Mouse (Mus musculus) liver, embryonic 11.5 days (tissue): ENCODE results near the gene Nr1i3. TPM values are rescaled to one million over a fixed set of nuclear protein-coding genes. Genes with fewer than 3 reads are reported as not detected.

Experiments
- ATAC-seq: fragments of 200-750 bp; cut with Nextera tagmentation; replicated peaks from 2 replicates; pipeline ENCODE4 v1.8.0; 2017; ENCODE audit warnings: moderate number of reproducible peaks, mild to moderate bottlenecking, moderate TSS enrichment, moderate library complexity; ENCODE audit not compliant: low FRiP score
- DNase-seq: peaks from one replicate; pipeline ENCODE4 v3.0.0-alpha.2; 2017; ENCODE audit warnings: low spot score
- H3K27ac ChIP-seq: fragments of 300-500 bp; sonication (generic); 2 replicates; pipeline ENCODE4 v1.5.1; 2014; ENCODE audit warnings: mild to moderate bottlenecking, low read depth, low read length, control low read depth
- H3K27me3 ChIP-seq: fragments of 300-500 bp; sonication (generic); replicated peaks from 2 replicates; pipeline ENCODE4 v1.6.1; 2014; ENCODE audit warnings: low read length, mixed read lengths; ENCODE audit not compliant: control insufficient read depth, insufficient read depth
- H3K36me3 ChIP-seq: fragments of 300-500 bp; sonication (generic); 2 replicates; pipeline ENCODE4 v1.6.1; 2014; ENCODE audit warnings: mild to moderate bottlenecking, low read length, moderate library complexity, mixed read lengths; ENCODE audit not compliant: control insufficient read depth, insufficient read depth
- H3K4me1 ChIP-seq: fragments of 300-500 bp; sonication (generic); replicated peaks from 2 replicates; pipeline ENCODE4 v1.6.1; 2014; ENCODE audit warnings: low read length, mixed read lengths; ENCODE audit not compliant: control insufficient read depth, insufficient read depth
- H3K4me2 ChIP-seq: fragments of 300-500 bp; sonication (generic); 2 replicates; pipeline ENCODE4 v1.6.1; 2014; ENCODE audit warnings: mild to moderate bottlenecking, control low read depth, moderate library complexity
- H3K4me3 ChIP-seq: fragments of 300-500 bp; sonication (generic); 2 replicates; pipeline ENCODE4 v1.5.1; 2014; ENCODE audit warnings: low read depth, low read length, control low read depth
- H3K9ac ChIP-seq: fragments of 300-500 bp; sonication (generic); 2 replicates; pipeline ENCODE4 v1.6.1; 2014; ENCODE audit warnings: low read depth, low read length, control low read depth
- H3K9me3 ChIP-seq: fragments of 300-500 bp; sonication (generic); 2 replicates; pipeline ENCODE4 v1.6.1; 2016; ENCODE audit warnings: low read length, inconsistent platforms, mixed read lengths; ENCODE audit not compliant: control insufficient read depth
- WGBS: fragments of 180-500 bp; shearing (Covaris S2); extraction: QIAGEN DNeasy Blood & Tissue Kit; methylation state at CpG from one replicate; pipeline ENCODE4 v1.1.7; 2014; 5-methylcytosine and 5-hydroxymethylcytosine counted together
- polyA plus RNA-seq: library from polyadenylated mRNA; unstranded; fragments of >200 nt; fragmentation: Nextera tagmentation; extraction: Ambion mirVana; gene quantifications from 2 replicates; pipeline ENCODE4 v1.2.1, GENCODE M21; 2014

Gene Nr1i3
- polyA plus RNA-seq, 1 experiment from 2014 or later = 0.16 TPM

GRCm38 (mm10) chr1:171269848-171270572, 56.2 kb downstream of the Nr1i3 start, which contains the start of gene B4galt3:
Gene B4galt3, plus strand, starts transcription at chr1:171270328.
- H3K4me1 ChIP-seq = peaks cover 15% of the 10 kb centered on the region

More at GRCm38 (mm10) chr1:171269848-171270572, 56.2 kb downstream of the Nr1i3 start, which contains the start of gene B4galt3:
- peak; percentile 96 for DNase-seq
- WGBS = 4% methylated on average over 36 of the region's 36 CpGs
- Histone ChIP-seq H3K4me2 (peak within 1 kb of the TSS; percentile 96), H3K27me3 (no peaks in the 10 kb centered on the region), H3K27ac (peak within 1 kb of the TSS; percentile 74), H3K4me3 (peak within 1 kb of the TSS; percentile 90), H3K36me3 (peaks cover 17% of the 10 kb centered on the region), H3K9me3 (no peaks in the 10 kb centered on the region), H3K9ac (peak within 1 kb of the TSS; percentile 89)
- ATAC-seq = peak; percentile 93

Other genes with a start within 250 kb of the Nr1i3 start
- 1.8 and 2.0 TPM in 2 replicates for gene Fcgr2b, start 237.4 kb upstream of the Nr1i3 start, polyA plus RNA-seq
- gene Fcgr4, start 195.1 kb upstream of the Nr1i3 start, polyA plus RNA-seq = 1.5 and 2.4 TPM in 2 replicates
- 28.7 and 29.8 TPM in 2 replicates for gene Fcgr3, start 149.0 kb upstream of the Nr1i3 start, polyA plus RNA-seq
- 1.4 and 2.2 TPM in 2 replicates for gene Cfap126, start 100.1 kb upstream of the Nr1i3 start, polyA plus RNA-seq
- 261 and 281 TPM in 2 replicates for gene Sdhc, start 63.4 kb upstream of the Nr1i3 start, polyA plus RNA-seq
- gene Mpz, start 63.3 kb upstream of the Nr1i3 start, polyA plus RNA-seq = 0.14 TPM in 1 of 2 replicates, not detected in the other
- gene Pcp4l1, start 17.7 kb upstream of the Nr1i3 start, polyA plus RNA-seq = 1.2 and 1.9 TPM in 2 replicates
- 32.3 and 32.4 TPM in 2 replicates for gene Tomm40l, start 8.5 kb downstream of the Nr1i3 start, polyA plus RNA-seq
- gene Apoa2, start 11.1 kb downstream of the Nr1i3 start, polyA plus RNA-seq = 2,189 and 2,339 TPM in 2 replicates
- gene Fcer1g, start 20.4 kb downstream of the Nr1i3 start, polyA plus RNA-seq = 70.9 and 83.6 TPM in 2 replicates
- 1.6 and 2.0 TPM in 2 replicates for gene Adamts4, start 36.5 kb downstream of the Nr1i3 start, polyA plus RNA-seq
- 256 and 262 TPM in 2 replicates for gene Ndufs2, start 37.4 kb downstream of the Nr1i3 start, polyA plus RNA-seq
- 49.0 and 50.6 TPM in 2 replicates for gene B4galt3, start 56.4 kb downstream of the Nr1i3 start, polyA plus RNA-seq
- gene Ppox, start 67.2 kb downstream of the Nr1i3 start, polyA plus RNA-seq = 131 and 133 TPM in 2 replicates
- gene Usp21, start 74.0 kb downstream of the Nr1i3 start, polyA plus RNA-seq = 51.0 and 53.1 TPM in 2 replicates
- 83.7 TPM in 2 replicates for gene Ufc1, start 81.1 kb downstream of the Nr1i3 start, polyA plus RNA-seq
- 34.8 and 37.5 TPM in 2 replicates for gene Dedd, start 115.2 kb downstream of the Nr1i3 start, polyA plus RNA-seq
- 26.2 and 29.1 TPM in 2 replicates for gene Nit1, start 131.7 kb downstream of the Nr1i3 start, polyA plus RNA-seq
- 68.0 and 73.7 TPM in 2 replicates for gene Pfdn2, start 131.7 kb downstream of the Nr1i3 start, polyA plus RNA-seq
- 0.66 and 0.77 TPM in 2 replicates for gene Klhdc9, start 146.8 kb downstream of the Nr1i3 start, polyA plus RNA-seq
- gene Nectin4, start 156.1 kb downstream of the Nr1i3 start, polyA plus RNA-seq = 0.25 and 0.53 TPM in 2 replicates
- gene Arhgap30, start 175.0 kb downstream of the Nr1i3 start, polyA plus RNA-seq = 3.5 and 3.8 TPM in 2 replicates
- gene Usf1, start 197.3 kb downstream of the Nr1i3 start, polyA plus RNA-seq = 51.0 and 53.2 TPM in 2 replicates
- 1.6 and 1.7 TPM in 2 replicates for gene Tstd1, start 204.9 kb downstream of the Nr1i3 start, polyA plus RNA-seq
- 42.0 and 47.8 TPM in 2 replicates for gene F11r, start 223.6 kb downstream of the Nr1i3 start, polyA plus RNA-seq